Mouse (Mus musculus) E14TG2a.4 (cell line): ENCODE results near the gene Card10.

Source experiments
- H3K27me3 ChIP-seq: 2 replicates; pipeline ENCODE4 v1.6.1; 2014; ENCODE audit warnings: low read length, control low read depth; ENCODE audit not compliant: insufficient read depth
- H3K36me3 ChIP-seq: 2 replicates; pipeline ENCODE4 v1.6.1; 2014; ENCODE audit warnings: low read length, control low read depth; ENCODE audit not compliant: insufficient read depth
- H3K4me1 ChIP-seq: replicated peaks from 2 replicates; pipeline ENCODE4 v1.6.1; 2014; ENCODE audit warnings: low read depth, low read length, control low read depth
- H3K4me3 ChIP-seq: replicated peaks from 2 replicates; pipeline ENCODE4 v1.5.1; 2014; ENCODE audit warnings: mild to moderate bottlenecking, low read length
- H3K9me3 ChIP-seq: 2 replicates; pipeline ENCODE4 v1.6.1; 2014; ENCODE audit warnings: low read length, control low read depth
- CTCF ChIP-seq: conservative IDR thresholded peaks from 2 replicates; pipeline ENCODE4 v1.5.1; 2014; ENCODE audit warnings: low read length
- NANOG ChIP-seq: IDR thresholded peaks from 2 replicates; pipeline ENCODE4 v1.6.1; 2014; ENCODE audit warnings: borderline replicate concordance, low read length, mixed read lengths
- POU5F1 ChIP-seq: IDR thresholded peaks from 2 replicates; pipeline ENCODE4 v1.6.1; 2014; ENCODE audit warnings: low read length, borderline replicate concordance

Gene Card10

DNA sequence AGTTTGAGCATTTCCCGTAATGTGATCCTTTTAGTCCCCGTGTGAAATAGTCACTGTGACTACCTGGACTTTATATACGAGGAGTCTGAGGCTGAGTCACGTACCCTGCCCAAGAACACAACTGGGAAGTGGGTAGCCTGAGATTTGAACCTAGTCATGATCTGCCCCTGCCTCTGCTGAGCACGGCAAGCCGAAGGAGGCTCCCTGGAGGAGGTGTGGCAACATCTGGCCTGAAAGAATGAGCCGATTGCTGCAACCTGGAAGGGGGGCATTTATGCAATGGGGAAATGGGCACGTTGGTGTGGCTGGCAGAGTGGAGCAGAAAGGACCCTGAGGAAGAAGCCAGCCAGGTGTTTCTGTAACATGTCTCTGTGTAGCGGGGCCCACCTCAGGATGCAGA is 6.9 kb upstream of the Card10 start:
- Histone ChIP-seq H3K36me3 (no peaks in the 10 kb centered on the region), H3K27me3 (peaks cover 32% of the 10 kb centered on the region), H3K4me1 (peaks cover 63% of the 10 kb centered on the region), H3K4me3 (0 out of 2 replicates have a peak overlapping the region, but pooled peaks have one; percentile 10), H3K9me3 (no peaks in the 10 kb centered on the region)
- TF ChIP-seq POU5F1 (no peak), NANOG (no peak)

DNA sequence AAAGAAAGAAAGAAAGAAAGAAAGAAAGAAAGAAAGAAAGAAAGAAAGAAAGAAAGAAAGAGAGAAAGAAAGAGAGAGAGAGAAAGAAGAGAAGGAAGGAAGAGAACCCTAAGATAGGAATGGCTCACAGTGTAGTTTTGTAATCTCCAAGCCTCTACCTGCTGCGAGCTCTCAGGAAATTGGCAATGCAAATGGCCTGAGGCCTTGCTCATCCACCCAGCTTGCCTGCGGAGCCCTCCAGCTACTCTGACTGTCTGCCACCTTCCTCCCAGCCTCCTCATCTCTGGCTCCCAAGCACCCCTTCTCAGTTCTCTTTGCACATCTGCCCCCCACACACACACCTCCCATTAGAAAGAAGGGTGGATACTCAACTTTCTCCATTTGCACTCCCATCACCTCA is 6.1 kb upstream of the Card10 start:
- peaks cover 71% of the 10 kb centered on the region for H3K4me1 ChIP-seq
- no peak for TF ChIP-seq NANOG
- no peak for TF ChIP-seq POU5F1
- TF ChIP-seq CTCF = no peak

DNA sequence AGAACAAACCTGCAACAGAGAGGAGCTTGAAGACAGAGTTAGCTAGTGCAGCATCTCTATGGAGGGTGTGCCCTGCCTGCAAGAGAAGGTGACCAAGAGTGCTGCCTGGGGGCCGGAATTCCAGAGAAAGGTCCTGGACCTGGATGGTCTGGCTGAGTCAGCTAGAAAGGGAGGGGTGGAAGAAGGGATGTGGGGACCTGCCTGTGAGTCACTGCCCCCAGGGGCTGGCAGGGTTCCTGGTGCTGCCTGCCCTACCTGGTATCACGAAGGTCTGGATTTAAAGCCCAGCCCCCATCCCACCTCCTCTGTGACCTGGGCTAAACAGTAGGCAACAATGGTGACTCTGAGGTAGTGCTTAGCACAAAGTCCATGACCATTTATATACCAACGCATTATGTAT is 4.3 kb upstream of the Card10 start:
- Histone ChIP-seq H3K4me1 (peaks cover 80% of the 10 kb centered on the region), H3K9me3 (no peaks in the 10 kb centered on the region), H3K27me3 (peaks cover 53% of the 10 kb centered on the region), H3K36me3 (no peaks in the 10 kb centered on the region), H3K4me3 (no peak overlapping the region)
- TF ChIP-seq NANOG = no peak
- no peak for TF ChIP-seq CTCF
- no peak for TF ChIP-seq POU5F1

More for the DNA sequence above, 6.1 kb upstream of the Card10 start:
- Histone ChIP-seq H3K27me3 (peaks cover 37% of the 10 kb centered on the region), H3K9me3 (no peaks in the 10 kb centered on the region), H3K4me3 (no peak overlapping the region), H3K36me3 (no peaks in the 10 kb centered on the region)

DNA sequence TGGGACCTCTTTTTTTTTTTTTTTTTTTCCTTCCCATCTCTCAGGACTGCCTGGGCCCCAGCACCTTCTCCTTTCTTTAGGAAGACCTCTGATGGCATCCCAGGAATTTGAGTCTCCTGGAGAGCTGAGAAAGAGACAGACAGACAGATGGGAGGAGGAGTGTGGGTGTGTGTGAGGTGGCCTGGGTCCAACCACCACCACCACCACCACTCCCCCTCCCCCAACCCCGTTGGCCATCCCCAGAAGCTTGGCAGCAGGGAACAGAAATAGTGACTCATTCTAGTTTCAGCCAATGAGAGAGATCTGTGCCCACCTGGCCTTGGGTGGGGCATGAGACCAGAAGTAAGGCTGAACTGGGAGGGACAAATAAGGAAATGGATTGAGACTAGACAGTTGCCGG is 3.8 kb upstream of the Card10 start:
- Histone ChIP-seq H3K27me3 (peaks cover 57% of the 10 kb centered on the region), H3K36me3 (no peaks in the 10 kb centered on the region), H3K4me1 (peaks cover 80% of the 10 kb centered on the region), H3K4me3 (no peak overlapping the region), H3K9me3 (no peaks in the 10 kb centered on the region)
- no peak for TF ChIP-seq POU5F1
- TF ChIP-seq NANOG = no peak
- TF ChIP-seq CTCF = no peak

DNA sequence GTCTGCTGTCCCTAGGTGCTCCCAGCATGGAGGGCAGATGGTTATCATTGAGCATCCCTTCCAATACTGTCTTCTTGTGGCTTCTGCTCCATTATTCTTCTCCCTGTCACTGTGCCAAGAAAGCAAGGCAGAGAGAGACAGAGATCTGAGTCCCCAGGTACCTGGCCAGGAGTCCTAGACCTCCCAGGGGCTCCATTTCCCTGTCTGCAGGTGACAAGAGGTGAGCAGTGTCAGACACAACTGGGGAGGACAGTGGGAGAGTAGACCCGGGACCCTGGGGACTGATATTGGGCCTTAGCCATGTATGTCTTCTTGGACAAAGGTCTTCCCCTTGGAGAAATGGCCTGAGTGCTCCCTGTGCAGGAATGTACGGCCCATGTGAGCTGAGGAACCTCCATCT is 2.5 kb upstream of the Card10 start:
- no peak overlapping the region for H3K4me3 ChIP-seq
- TF ChIP-seq NANOG = no peak
- TF ChIP-seq CTCF = no peak
- no peak for TF ChIP-seq POU5F1
- H3K4me1 ChIP-seq = peaks cover 72% of the 10 kb centered on the region
- no peaks in the 10 kb centered on the region for H3K9me3 ChIP-seq
- H3K27me3 ChIP-seq = peaks cover 66% of the 10 kb centered on the region
- H3K36me3 ChIP-seq = no peaks in the 10 kb centered on the region

DNA sequence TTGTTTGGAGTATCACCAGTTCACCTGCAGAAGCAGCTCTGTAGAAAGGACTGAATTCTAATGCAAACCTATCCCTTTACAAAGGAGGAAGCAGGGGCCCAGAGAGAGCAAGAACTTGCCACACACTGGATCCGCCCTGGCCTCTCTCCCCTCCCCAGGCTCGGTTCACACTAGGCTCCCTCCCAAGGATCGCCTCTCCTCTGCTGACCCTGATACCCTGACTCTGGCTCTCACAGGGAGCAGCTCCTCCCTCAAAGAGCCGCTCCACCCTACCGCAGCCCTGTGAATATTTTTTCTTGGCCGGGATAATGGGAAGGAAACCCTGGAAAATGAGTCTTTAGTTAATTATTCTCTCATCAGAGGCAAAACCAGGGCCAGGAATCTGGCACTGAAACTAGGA is 1.5 kb upstream of the Card10 start:
- H3K4me3 ChIP-seq = no peak overlapping the region
- H3K36me3 ChIP-seq = no peaks in the 10 kb centered on the region
- peaks cover 62% of the 10 kb centered on the region for H3K4me1 ChIP-seq
- no peaks in the 10 kb centered on the region for H3K9me3 ChIP-seq
- peaks cover 67% of the 10 kb centered on the region for H3K27me3 ChIP-seq
- TF ChIP-seq POU5F1 (no peak), CTCF (no peak), NANOG (no peak)

DNA sequence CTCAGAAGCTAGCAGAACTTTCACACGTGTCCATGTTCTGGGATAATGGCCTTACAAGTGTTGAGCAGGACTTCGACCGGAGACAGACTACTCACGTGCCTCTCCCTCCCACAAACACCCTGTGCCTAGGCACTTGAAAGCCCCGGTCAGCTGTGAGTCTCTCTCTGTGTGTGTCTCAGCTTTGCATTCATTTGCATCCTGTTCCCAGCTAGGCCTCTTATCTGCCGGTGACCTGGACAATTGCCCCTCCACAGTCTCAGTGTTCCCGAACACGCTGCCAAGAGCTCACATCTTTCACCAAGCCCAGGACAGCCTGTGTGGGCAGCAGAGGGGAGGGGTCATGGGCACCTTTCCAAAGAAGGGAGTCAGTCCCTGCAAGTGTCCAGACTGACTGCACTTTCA is 658 bp upstream of the Card10 start:
- peak overlapping the region; percentile 83 for H3K4me3 ChIP-seq
- TF ChIP-seq POU5F1 = no peak
- no peak for TF ChIP-seq CTCF
- TF ChIP-seq NANOG = no peak
- H3K36me3 ChIP-seq = no peaks in the 10 kb centered on the region
- peaks cover 73% of the 10 kb centered on the region for H3K27me3 ChIP-seq
- H3K9me3 ChIP-seq = no peaks in the 10 kb centered on the region
- peaks cover 57% of the 10 kb centered on the region for H3K4me1 ChIP-seq

DNA sequence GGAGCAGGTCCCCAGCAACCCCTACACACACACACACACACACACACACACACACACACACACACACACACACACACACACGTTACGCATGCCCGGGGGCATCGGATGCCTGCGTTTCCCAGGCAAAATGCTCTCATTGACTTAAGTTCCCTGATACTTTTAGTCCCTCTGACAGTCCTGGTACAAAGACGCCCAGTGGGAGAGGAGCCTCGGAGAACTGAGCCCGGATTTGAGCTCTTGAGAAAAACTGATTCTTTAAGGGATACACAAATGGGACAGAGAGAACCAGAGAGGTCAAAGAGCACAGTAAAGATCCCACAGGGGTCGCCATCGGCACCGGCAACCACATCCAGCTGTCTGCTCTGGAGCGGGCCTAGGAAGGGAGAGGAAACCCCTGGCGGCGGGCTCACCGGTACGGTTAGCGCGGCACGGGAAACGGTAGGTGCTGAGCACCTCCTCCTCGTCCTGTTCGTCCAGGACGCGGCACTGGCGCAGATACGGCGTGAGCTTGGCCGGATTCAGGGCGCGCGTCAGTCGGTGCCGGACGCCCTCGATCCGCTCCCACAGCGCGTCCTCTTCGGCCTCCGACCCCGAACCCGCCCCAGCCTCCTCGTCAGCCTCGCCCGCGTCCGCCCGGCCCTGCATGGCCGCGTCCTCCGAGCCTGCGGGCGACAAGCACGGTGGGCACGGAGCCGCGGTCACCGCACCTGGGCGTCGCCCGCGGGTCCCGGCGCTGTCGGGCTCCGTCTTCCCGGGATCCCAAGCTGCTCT is 686 bp downstream of the Card10 start:
- H3K4me1 ChIP-seq = peaks cover 47% of the 10 kb centered on the region
- peak overlapping the region; percentile 83 for H3K4me3 ChIP-seq
- H3K27me3 ChIP-seq = peaks cover 74% of the 10 kb centered on the region
- H3K9me3 ChIP-seq = no peaks in the 10 kb centered on the region
- peaks cover 3% of the 10 kb centered on the region; the same call in 1 of the 2 replicates for H3K36me3 ChIP-seq
- TF ChIP-seq NANOG (no peak), CTCF (no peak), POU5F1 (no peak)
